Mouse (Mus musculus): ENCODE results near the gene Hrk.

GRCm38 (mm10) chr5:118197421-118197820 is 33.0 kb downstream of the Hrk start:
- TF ChIP-seq EP300 (IDR thresholded peaks at IDR 0.05; ENCODE audit: insufficient read depth, low read depth, low read length) (no peak), CTCF (IDR thresholded peaks at IDR 0.05) (no peak), POLR2A (IDR thresholded peaks at IDR 0.05; ENCODE audit: insufficient read depth, low read depth, low read length) (no peak)

Data from heart, adult 2 months (tissue).